Mouse (Mus musculus) ES-E14 (cell line): ENCODE data around the gene Wbp2.

Experiments used
- CHD2 ChIP-seq: IDR thresholded peaks from 2 replicates; pipeline ENCODE4 v1.6.1; 2014; ENCODE audit warnings: mild to moderate bottlenecking, low read depth, low read length, inconsistent platforms
- ZC3H11A ChIP-seq: IDR thresholded peaks from 2 replicates; pipeline ENCODE4 v1.6.1; 2012; ENCODE audit warnings: low read depth, mild to moderate bottlenecking, inconsistent platforms, low read length, borderline replicate concordance
- ZNF384 ChIP-seq: IDR thresholded peaks from 2 replicates; pipeline ENCODE4 v1.6.1; 2012; ENCODE audit warnings: low read depth, low read length, inconsistent platforms

- TF ChIP-seq ZNF384 (no peak), CHD2 (no peak), ZC3H11A (no peak)
Measured at GRCm38 (mm10) chr11:116050196-116050595, 36.6 kb downstream of the Wbp2 start.
